Mouse (Mus musculus): ENCODE measurements around the gene Ugt1a6b. TPM values are rescaled to one million over a fixed set of nuclear protein-coding genes. Genes with fewer than 3 reads are reported as not detected.
"Not testable (repeated sequence)": the region's sequence is repeated elsewhere in the genome, so short reads cannot be mapped to it uniquely, and the experiment has no call there.

The Ugt1a6b gene
- polyA plus RNA-seq, 1 experiment from 2014 or later = 0.11 TPM

DNA sequence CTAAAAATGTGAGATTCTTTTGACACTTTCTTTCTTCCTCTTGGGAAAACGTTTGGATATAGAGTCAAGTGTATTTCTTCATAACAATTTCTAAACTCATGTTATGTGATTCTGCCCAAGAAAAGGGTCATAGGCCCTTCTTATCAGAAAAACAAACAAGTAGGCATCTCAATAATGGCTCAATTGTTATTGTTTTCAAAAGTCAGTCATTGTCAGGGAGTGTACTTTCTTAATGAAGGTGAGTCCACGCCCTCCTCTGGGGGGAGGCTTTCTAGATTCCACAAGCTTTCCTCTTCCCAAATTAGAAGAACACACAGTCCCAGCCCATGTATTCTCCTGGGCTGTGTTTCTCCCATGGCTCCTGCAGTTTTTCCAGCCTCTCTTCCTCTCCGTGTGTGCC is 15.5 kb upstream of the Ugt1a6b start, which contains the start of gene Ugt1a8:
Ugt1a8 (plus strand) TSS at position 301 of the 400 bp plus-strand sequence.
- ATAC-seq (replicated peaks; ENCODE audit: extremely low read depth, insufficient read depth, low FRiP score) = no peak
- Histone ChIP-seq H3K9ac (ENCODE audit: low read length) (no peak within 1 kb of the TSS), H3K36me3 (ENCODE audit: control insufficient read depth, insufficient read depth) (no peaks in the 10 kb centered on the region), H3K4me2 (ENCODE audit: low read depth, low read length) (no peak within 1 kb of the TSS), H3K27ac (ENCODE audit: low read length) (no peak within 1 kb of the TSS), H3K4me3 (ENCODE audit: low read length) (no peak within 1 kb of the TSS), H3K27me3 (ENCODE audit: control insufficient read depth, insufficient read depth, low read length) (no peaks in the 10 kb centered on the region), H3K4me1 (ENCODE audit: control insufficient read depth, insufficient read depth, low read length) (no peaks in the 10 kb centered on the region), H3K9me3 (replicated peaks; ENCODE audit: control insufficient read depth, low read length) (no peaks in the 10 kb centered on the region)
- WGBS = 70% methylated on average over 3 of the region's 3 CpGs

DNA sequence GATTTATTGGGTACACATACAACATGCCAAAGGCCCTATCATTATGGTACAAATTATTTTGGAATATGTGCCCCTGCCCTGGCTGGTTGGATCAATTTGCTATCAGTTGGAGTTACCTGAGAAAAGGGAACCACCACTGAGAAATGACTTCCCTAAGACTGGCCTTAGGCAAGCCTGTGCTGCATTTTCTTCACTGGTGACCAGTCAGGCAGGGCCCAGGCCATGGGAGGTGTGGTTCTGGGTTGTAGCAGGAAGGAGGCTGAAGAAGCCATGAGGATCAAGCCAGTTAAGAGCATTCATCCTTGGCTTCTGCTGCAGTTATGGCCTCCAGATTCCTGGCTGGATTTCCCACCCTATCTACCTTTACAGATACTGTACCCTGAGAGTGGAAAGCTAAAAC is 10.7 kb upstream of the Ugt1a6b start:
- Histone ChIP-seq H3K27ac (ENCODE audit: low read length) (no peak overlapping the region), H3K4me1 (ENCODE audit: control insufficient read depth, insufficient read depth, low read length) (no peaks in the 10 kb centered on the region; the same call in 1 of the 2 replicates), H3K9ac (ENCODE audit: low read length) (no peak overlapping the region), H3K4me2 (ENCODE audit: low read depth, low read length) (no peak overlapping the region), H3K36me3 (ENCODE audit: control insufficient read depth, insufficient read depth) (no peaks in the 10 kb centered on the region), H3K4me3 (ENCODE audit: low read length) (no peak overlapping the region), H3K9me3 (replicated peaks; ENCODE audit: control insufficient read depth, low read length) (no peaks in the 10 kb centered on the region), H3K27me3 (ENCODE audit: control insufficient read depth, insufficient read depth, low read length) (no peaks in the 10 kb centered on the region)
- ATAC-seq (replicated peaks; ENCODE audit: extremely low read depth, insufficient read depth, low FRiP score) = no peak

DNA sequence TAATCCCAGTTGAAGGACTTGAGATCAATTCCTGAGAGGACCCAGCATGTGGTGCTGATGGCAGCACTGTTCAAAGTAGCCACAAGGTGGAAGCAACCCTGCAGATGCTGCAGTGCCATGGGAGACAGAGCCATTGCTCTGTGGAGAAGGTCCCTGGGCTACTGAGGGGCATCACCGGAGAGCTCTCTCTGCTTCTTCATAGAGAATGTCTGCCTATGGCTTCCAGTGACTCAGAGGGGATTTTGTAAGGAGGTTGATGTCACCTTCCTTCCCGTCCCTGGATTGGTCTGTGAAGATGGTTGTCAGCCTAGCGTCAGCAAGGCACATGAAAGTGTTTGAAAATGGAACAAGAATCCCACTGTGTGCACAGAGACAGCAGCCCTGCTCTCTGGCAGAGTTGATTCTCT is 8.8 kb upstream of the Ugt1a6b start:
- not testable (repeated sequence) for H3K36me3 ChIP-seq (ENCODE audit: control insufficient read depth, insufficient read depth); H3K4me1 ChIP-seq (ENCODE audit: control insufficient read depth, insufficient read depth, low read length); ATAC-seq (replicated peaks; ENCODE audit: extremely low read depth, insufficient read depth, low FRiP score); H3K4me2 ChIP-seq (ENCODE audit: low read depth, low read length); H3K9me3 ChIP-seq (replicated peaks; ENCODE audit: control insufficient read depth, low read length); H3K27ac ChIP-seq (ENCODE audit: low read length); H3K27me3 ChIP-seq (ENCODE audit: control insufficient read depth, insufficient read depth, low read length); H3K4me3 ChIP-seq (ENCODE audit: low read length); H3K9ac ChIP-seq (ENCODE audit: low read length)
- WGBS = 67% methylated on average over 3 of the region's 3 CpGs

DNA sequence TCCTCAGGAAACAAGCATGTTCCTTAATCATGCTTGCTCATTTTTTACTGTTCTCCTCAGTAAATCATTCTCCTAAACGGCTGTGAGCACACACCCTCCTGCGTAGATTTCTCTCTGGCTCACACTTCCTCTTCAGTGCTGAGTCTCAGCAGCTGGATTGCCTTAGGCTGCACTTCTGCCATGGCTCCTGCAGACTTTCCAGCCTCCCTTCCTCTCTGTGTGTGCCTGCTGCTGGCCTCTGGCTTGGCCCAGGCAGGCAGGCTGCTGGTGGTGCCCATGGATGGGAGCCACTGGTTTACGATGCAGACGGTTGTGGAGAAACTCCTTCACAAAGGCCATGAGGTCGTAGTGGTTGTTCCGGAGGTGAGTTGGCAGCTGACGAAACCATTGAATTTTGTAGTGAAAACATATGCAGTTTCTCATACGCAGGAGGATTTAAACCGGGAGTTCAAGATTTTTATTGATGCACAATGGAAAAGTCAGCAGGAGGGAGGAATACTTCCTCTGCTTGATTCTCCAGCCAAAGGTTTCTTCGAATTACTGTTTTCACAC is 8.0 kb upstream of the Ugt1a6b start, which contains the start of gene Ugt1a7c:
Ugt1a7c (plus strand) TSS at position 122 of the 552 bp plus-strand sequence.
- peak within 1 kb of the TSS; percentile 37; the same call in 1 of the 2 replicates for H3K4me2 ChIP-seq (ENCODE audit: low read depth, low read length)
- H3K36me3 ChIP-seq (ENCODE audit: control insufficient read depth, insufficient read depth) = no peaks in the 10 kb centered on the region
- no peak; the same call in 1 of the 2 replicates for ATAC-seq (replicated peaks; ENCODE audit: extremely low read depth, insufficient read depth, low FRiP score)
- no peaks in the 10 kb centered on the region for H3K27me3 ChIP-seq (ENCODE audit: control insufficient read depth, insufficient read depth, low read length)
- peak within 1 kb of the TSS; percentile 19; the same call in 1 of the 2 replicates for H3K4me3 ChIP-seq (ENCODE audit: low read length)
- WGBS = 52% methylated on average over 10 of the region's 10 CpGs
- H3K9ac ChIP-seq (ENCODE audit: low read length) = peak within 1 kb of the TSS; percentile 29; the same call in 1 of the 2 replicates
- H3K4me1 ChIP-seq (ENCODE audit: control insufficient read depth, insufficient read depth, low read length) = no peaks in the 10 kb centered on the region; the same call in 1 of the 2 replicates
- H3K9me3 ChIP-seq (replicated peaks; ENCODE audit: control insufficient read depth, low read length) = no peaks in the 10 kb centered on the region
- H3K27ac ChIP-seq (ENCODE audit: low read length) = peak within 1 kb of the TSS; percentile 70

DNA sequence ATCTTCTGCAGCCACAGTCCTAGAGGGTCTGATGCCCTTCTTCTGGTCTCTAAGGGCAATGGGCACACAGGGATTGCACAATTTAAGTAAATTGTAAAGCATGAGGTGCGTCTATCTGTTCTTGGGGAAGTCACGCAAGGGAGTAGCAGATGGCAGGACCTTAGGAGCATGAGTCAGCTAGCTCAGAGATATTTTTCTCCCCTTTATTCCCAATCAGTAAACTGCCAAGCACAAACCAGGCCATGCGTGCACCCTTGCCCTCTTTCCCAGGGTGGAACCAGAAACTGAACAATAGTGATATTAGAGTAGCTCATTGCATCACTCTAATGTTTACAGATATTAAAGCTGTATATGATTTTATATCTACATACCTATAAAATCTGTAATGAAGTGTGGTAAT is 4.5 kb upstream of the Ugt1a6b start:
- WGBS = 79% methylated on average over 3 of the region's 3 CpGs
- not testable (repeated sequence) for H3K36me3 ChIP-seq (ENCODE audit: control insufficient read depth, insufficient read depth); H3K9me3 ChIP-seq (replicated peaks; ENCODE audit: control insufficient read depth, low read length); H3K27me3 ChIP-seq (ENCODE audit: control insufficient read depth, insufficient read depth, low read length); ATAC-seq (replicated peaks; ENCODE audit: extremely low read depth, insufficient read depth, low FRiP score); H3K4me2 ChIP-seq (ENCODE audit: low read depth, low read length); H3K4me3 ChIP-seq (ENCODE audit: low read length); H3K9ac ChIP-seq (ENCODE audit: low read length); H3K4me1 ChIP-seq (ENCODE audit: control insufficient read depth, insufficient read depth, low read length); H3K27ac ChIP-seq (ENCODE audit: low read length)

DNA sequence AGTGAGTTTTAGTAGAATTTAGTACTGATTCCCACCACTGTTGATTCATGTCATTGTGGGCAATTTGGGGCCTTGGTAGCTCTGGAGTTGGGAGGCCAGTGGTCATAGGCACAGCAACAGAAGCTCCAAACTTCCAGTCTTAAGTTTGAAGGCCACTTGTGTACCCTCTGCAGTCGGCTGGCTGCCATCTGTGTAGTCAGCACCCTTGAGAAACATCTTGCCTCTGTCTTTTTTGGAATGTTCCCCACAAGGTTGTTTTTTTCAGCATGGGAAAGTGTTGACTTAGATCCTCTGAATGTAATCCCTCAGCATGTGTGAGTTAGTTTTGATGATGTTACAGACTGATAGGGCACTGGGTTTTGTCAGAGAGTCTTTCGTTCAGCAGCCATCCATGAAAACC is 3.4 kb upstream of the Ugt1a6b start:
- H3K4me1 ChIP-seq (ENCODE audit: control insufficient read depth, insufficient read depth, low read length); ATAC-seq (replicated peaks; ENCODE audit: extremely low read depth, insufficient read depth, low FRiP score); H3K4me3 ChIP-seq (ENCODE audit: low read length); H3K4me2 ChIP-seq (ENCODE audit: low read depth, low read length); H3K9me3 ChIP-seq (replicated peaks; ENCODE audit: control insufficient read depth, low read length); H3K27me3 ChIP-seq (ENCODE audit: control insufficient read depth, insufficient read depth, low read length); H3K27ac ChIP-seq (ENCODE audit: low read length); H3K36me3 ChIP-seq (ENCODE audit: control insufficient read depth, insufficient read depth); H3K9ac ChIP-seq (ENCODE audit: low read length): not testable (repeated sequence)
- WGBS = 59% methylated on average over 2 of the region's 2 CpGs

DNA sequence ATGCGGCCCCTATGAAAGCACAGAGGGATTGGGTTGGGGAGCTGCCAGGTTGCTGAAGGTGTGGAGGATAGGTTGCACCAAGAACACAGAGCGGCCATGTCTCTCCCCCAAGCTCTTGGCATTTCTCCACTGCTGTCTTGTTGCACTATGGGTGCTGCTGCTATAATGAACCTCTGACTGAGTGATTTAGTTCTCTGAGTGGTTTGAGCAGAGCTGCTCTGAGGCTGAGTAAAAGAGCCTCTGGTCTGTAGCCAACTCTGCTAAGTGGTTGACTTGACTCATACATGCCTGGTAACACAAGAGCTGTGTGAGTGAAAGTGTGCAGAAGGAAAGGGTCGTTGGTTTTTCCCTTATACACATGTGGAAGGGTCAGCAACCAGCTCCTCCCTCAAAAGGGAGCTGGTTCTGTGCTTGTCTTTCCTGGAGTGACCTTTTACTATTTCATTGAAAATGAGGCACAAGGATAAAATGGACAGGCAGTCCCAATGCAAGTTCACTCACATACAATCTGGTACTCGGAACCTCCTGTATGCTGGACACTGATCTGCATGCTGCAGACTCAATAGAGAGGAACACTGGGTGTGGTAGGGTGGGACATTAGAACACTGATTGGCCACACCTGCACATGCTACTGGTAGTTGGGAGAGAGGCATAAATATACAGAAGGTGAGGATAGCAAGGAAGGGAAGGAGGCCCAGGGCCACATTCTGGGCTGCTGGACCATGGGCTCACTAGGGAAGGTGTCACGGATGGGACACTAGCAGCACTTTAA is 831 bp downstream of the Ugt1a6b start:
- H3K9ac ChIP-seq (ENCODE audit: low read length); H3K9me3 ChIP-seq (replicated peaks; ENCODE audit: control insufficient read depth, low read length); H3K4me2 ChIP-seq (ENCODE audit: low read depth, low read length); H3K4me3 ChIP-seq (ENCODE audit: low read length); ATAC-seq (replicated peaks; ENCODE audit: extremely low read depth, insufficient read depth, low FRiP score); H3K27ac ChIP-seq (ENCODE audit: low read length); H3K4me1 ChIP-seq (ENCODE audit: control insufficient read depth, insufficient read depth, low read length); H3K36me3 ChIP-seq (ENCODE audit: control insufficient read depth, insufficient read depth); H3K27me3 ChIP-seq (ENCODE audit: control insufficient read depth, insufficient read depth, low read length): not testable (repeated sequence)
- WGBS = 67% methylated on average over 4 of the region's 5 CpGs

DNA sequence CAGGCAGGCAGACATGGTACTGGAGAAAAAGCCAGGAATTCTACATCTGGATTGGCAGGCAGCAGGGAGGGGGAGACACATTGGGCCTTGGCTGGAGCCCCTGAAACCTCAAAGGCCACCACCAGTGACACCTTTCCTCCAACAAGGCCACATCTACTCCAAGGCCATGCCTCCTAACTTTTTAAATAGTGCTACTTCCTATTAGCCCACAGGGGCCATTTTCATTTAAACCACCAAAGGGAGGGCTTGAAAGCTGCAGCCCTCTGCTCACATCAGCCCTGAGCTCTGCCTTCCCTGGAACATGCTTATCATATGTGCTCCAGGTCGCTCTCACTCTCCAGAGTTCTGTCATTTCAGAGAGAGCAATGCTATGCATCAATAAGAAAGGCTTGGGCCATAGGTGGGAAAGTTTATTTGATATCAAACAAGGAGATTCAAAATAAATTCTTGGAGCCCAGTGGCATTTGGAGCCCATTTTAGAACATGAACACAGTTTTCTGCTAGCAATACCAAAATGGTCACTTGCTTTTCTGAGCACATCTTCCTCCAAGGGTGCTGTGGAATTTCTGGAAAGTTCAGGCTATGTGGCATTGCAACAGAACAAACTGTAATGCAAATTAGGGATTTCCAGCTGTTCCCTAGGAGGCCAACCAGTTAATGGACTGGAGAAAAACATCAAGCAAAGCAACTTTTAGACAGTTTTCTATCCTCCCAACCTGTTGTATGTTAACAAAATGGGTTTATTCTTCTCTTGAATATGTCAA is 1.8 kb downstream of the Ugt1a6b start:
- Histone ChIP-seq H3K4me2 (ENCODE audit: low read depth, low read length) (no peak overlapping the region), H3K27ac (ENCODE audit: low read length) (no peak overlapping the region), H3K4me3 (ENCODE audit: low read length) (no peak overlapping the region), H3K4me1 (ENCODE audit: control insufficient read depth, insufficient read depth, low read length) (no peaks in the 10 kb centered on the region), H3K9ac (ENCODE audit: low read length) (no peak overlapping the region), H3K27me3 (ENCODE audit: control insufficient read depth, insufficient read depth, low read length) (no peaks in the 10 kb centered on the region), H3K36me3 (ENCODE audit: control insufficient read depth, insufficient read depth) (no peaks in the 10 kb centered on the region), H3K9me3 (replicated peaks; ENCODE audit: control insufficient read depth, low read length) (no peaks in the 10 kb centered on the region)
- WGBS = 90% methylated on average over 1 of the region's 1 CpGs
- ATAC-seq (replicated peaks; ENCODE audit: extremely low read depth, insufficient read depth, low FRiP score) = no peak

DNA sequence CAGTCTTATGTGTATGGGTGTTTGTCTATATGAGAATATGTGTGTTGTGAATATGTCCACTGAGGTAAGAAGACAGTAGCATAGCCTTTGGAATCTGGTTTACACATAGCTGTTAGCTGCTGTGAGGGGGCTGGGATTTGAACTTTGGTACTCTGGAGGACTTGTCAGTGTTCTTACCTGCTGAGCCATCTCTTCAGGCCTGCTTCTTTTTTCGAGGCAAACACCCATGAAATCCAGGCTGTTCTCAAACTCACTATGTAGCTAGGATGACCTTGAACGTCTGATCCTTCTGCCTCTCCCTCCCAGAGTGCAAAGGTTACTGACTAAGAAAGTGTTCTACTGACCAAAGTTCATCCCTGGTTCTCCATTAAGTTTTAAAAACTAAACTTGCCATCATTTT is 2.6 kb downstream of the Ugt1a6b start:
- H3K4me1 ChIP-seq (ENCODE audit: control insufficient read depth, insufficient read depth, low read length) = no peaks in the 10 kb centered on the region
- ATAC-seq (replicated peaks; ENCODE audit: extremely low read depth, insufficient read depth, low FRiP score) = no peak
- no peak overlapping the region for H3K4me3 ChIP-seq (ENCODE audit: low read length)
- no peaks in the 10 kb centered on the region for H3K9me3 ChIP-seq (replicated peaks; ENCODE audit: control insufficient read depth, low read length)
- no peak overlapping the region for H3K9ac ChIP-seq (ENCODE audit: low read length)
- H3K4me2 ChIP-seq (ENCODE audit: low read depth, low read length) = no peak overlapping the region
- H3K36me3 ChIP-seq (ENCODE audit: control insufficient read depth, insufficient read depth) = no peaks in the 10 kb centered on the region
- no peaks in the 10 kb centered on the region for H3K27me3 ChIP-seq (ENCODE audit: control insufficient read depth, insufficient read depth, low read length)
- WGBS = 67% methylated on average over 2 of the region's 2 CpGs
- no peak overlapping the region for H3K27ac ChIP-seq (ENCODE audit: low read length)

Data from heart, embryonic 16.5 days (tissue).